Mouse (Mus musculus) stomach, postnatal 0 days (tissue): ENCODE data around the gene Lta. TPM values are rescaled to one million over a fixed set of nuclear protein-coding genes. Genes with fewer than 3 reads are reported as not detected.

Source experiments
- ATAC-seq: fragments of 200-750 bp; cut with Nextera tagmentation; 2 replicates; pipeline ENCODE4 v1.8.0; 2017; ENCODE audit not compliant: low FRiP score, low TSS enrichment
- DNase-seq: peaks from one replicate; pipeline ENCODE4 v3.0.0-alpha.2; 2016; ENCODE audit warnings: low spot score
- H3K27ac ChIP-seq: fragments of 300-500 bp; sonication (generic); replicated peaks from 2 replicates; pipeline ENCODE4 v1.5.1; 2014; ENCODE audit warnings: mild to moderate bottlenecking, control low read depth
- H3K27me3 ChIP-seq: fragments of 300-500 bp; sonication (generic); 2 replicates; pipeline ENCODE4 v1.6.1; 2014; ENCODE audit warnings: low read length; ENCODE audit not compliant: control insufficient read depth, insufficient read depth
- H3K36me3 ChIP-seq: fragments of 300-500 bp; sonication (generic); 2 replicates; pipeline ENCODE4 v1.6.1; 2014; ENCODE audit warnings: low read length, mixed read lengths; ENCODE audit not compliant: control insufficient read depth, insufficient read depth
- H3K4me1 ChIP-seq: fragments of 300-500 bp; sonication (generic); replicated peaks from 2 replicates; pipeline ENCODE4 v1.6.1; 2014; ENCODE audit warnings: antibody characterized with exemption; ENCODE audit not compliant: control insufficient read depth, insufficient read depth
- H3K4me2 ChIP-seq: fragments of 300-500 bp; sonication (generic); replicated peaks from 2 replicates; pipeline ENCODE4 v1.6.1; 2014; ENCODE audit warnings: low read depth, mild to moderate bottlenecking, control low read depth, moderate library complexity
- H3K4me3 ChIP-seq: fragments of 300-500 bp; sonication (generic); 2 replicates; pipeline ENCODE4 v1.5.1; 2014; ENCODE audit warnings: low read depth, low read length, control low read depth
- H3K9ac ChIP-seq: fragments of 300-500 bp; sonication (generic); 2 replicates; pipeline ENCODE4 v1.6.1; 2014; ENCODE audit warnings: mild to moderate bottlenecking, low read length, control low read depth, mixed read lengths
- H3K9me3 ChIP-seq: fragments of 300-500 bp; sonication (generic); 2 replicates; pipeline ENCODE4 v1.6.1; 2016; ENCODE audit warnings: low read length; ENCODE audit not compliant: control insufficient read depth
- CTCF ChIP-seq: IDR thresholded peaks from 2 replicates; pipeline ENCODE4 v1.5.1; 2016; ENCODE audit warnings: antibody characterized with exemption, low read depth, mild to moderate bottlenecking, moderate library complexity
- EP300 ChIP-seq: optimal IDR thresholded peaks from 2 replicates; pipeline ENCODE3; 2016; ENCODE audit warnings: antibody characterized with exemption
- WGBS: fragments of 180-500 bp; shearing (Covaris S2); extraction: QIAGEN DNeasy Blood & Tissue Kit; methylation state at CpG from one replicate; pipeline ENCODE4 v1.1.7; 2014; 5-methylcytosine and 5-hydroxymethylcytosine counted together
- polyA plus RNA-seq: library from polyadenylated mRNA; unstranded; fragments of >200 nt; fragmentation: Nextera tagmentation; extraction: Ambion mirVana; gene quantifications from 2 replicates; pipeline ENCODE4 v1.2.1, GENCODE M21; 2015

The Lta gene
- polyA plus RNA-seq, 1 experiment from 2014 or later: 0.11 TPM

GRCm38 (mm10) chr17:35232043-35232442 lies 26.9 kb upstream of the Lta start:
- ATAC-seq (no peak), DNase-seq (peak; percentile 84)
- Histone ChIP-seq H3K27me3 (no peaks in the 10 kb centered on the region), H3K9me3 (no peaks in the 10 kb centered on the region), H3K4me2 (no peak overlapping the region), H3K4me3 (no peak overlapping the region), H3K36me3 (peaks cover 4% of the 10 kb centered on the region), H3K9ac (no peak overlapping the region), H3K4me1 (peaks cover 2% of the 10 kb centered on the region), H3K27ac (no peak overlapping the region)
- TF ChIP-seq CTCF: peak; percentile 97
- TF ChIP-seq EP300: no peak
- 15% methylated on average over 12 of the region's 12 CpGs for WGBS

GRCm38 (mm10) chr17:35231022-35231421 lies 25.9 kb upstream of the Lta start:
- WGBS: 91% methylated on average over 10 of the region's 10 CpGs
- no peaks in the 10 kb centered on the region for H3K9me3 ChIP-seq
- no peak for TF ChIP-seq EP300
- no peak for TF ChIP-seq CTCF
- H3K27me3 ChIP-seq: no peaks in the 10 kb centered on the region
- ATAC-seq (no peak), DNase-seq (no peak)
- no peak overlapping the region for H3K4me3 ChIP-seq
- H3K4me1 ChIP-seq: peaks cover 2% of the 10 kb centered on the region
- H3K27ac ChIP-seq: no peak overlapping the region
- peaks cover 4% of the 10 kb centered on the region for H3K36me3 ChIP-seq
- H3K4me2 ChIP-seq: no peak overlapping the region
- no peak overlapping the region for H3K9ac ChIP-seq

GRCm38 (mm10) chr17:35226561-35227046 lies 21.5 kb upstream of the Lta start:
- Histone ChIP-seq H3K4me2 (no peak overlapping the region), H3K9me3 (no peaks in the 10 kb centered on the region), H3K4me1 (no peaks in the 10 kb centered on the region), H3K4me3 (no peak overlapping the region), H3K27me3 (no peaks in the 10 kb centered on the region), H3K36me3 (peaks cover 4% of the 10 kb centered on the region), H3K9ac (no peak overlapping the region), H3K27ac (no peak overlapping the region)
- ATAC-seq (no peak), DNase-seq (no peak)
- WGBS: 84% methylated on average over 14 of the region's 14 CpGs
- no peak for TF ChIP-seq EP300
- TF ChIP-seq CTCF: no peak

- H3K4me1 ChIP-seq: no peaks in the 10 kb centered on the region
- ATAC-seq: no peak
- H3K27ac ChIP-seq: no peak overlapping the region
- H3K9ac ChIP-seq: no peak overlapping the region
- no peaks in the 10 kb centered on the region for H3K27me3 ChIP-seq
- H3K4me3 ChIP-seq: no peak overlapping the region
- H3K4me2 ChIP-seq: no peak overlapping the region
- DNase-seq: no peak
- H3K9me3 ChIP-seq: no peaks in the 10 kb centered on the region
- WGBS: 91% methylated on average over 5 of the region's 5 CpGs
- peaks cover 4% of the 10 kb centered on the region; the same call in 1 of the 2 replicates for H3K36me3 ChIP-seq
- TF ChIP-seq EP300 (no peak), CTCF (no peak)
Observed at GRCm38 (mm10) chr17:35225456-35225855, 20.3 kb upstream of the Lta start.

DNA sequence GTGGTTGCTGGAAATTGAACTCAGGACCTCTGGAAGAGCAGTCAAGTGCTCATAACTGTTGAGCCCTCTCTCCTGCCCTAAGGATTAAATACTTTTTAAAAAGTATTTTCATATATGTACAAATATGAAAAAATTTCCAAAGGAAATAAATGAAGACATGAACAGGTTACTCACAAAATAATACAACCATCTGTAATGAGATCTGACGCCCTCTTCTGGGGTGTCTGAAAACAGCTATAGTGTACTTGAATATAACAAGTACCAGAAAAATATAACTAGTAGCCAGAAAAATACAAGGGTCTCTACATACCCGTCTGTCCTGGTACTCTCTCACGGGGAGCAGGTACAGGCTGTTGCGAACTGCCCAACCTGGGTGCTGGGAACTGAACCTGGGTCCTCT lies 19.5 kb upstream of the Lta start:
- DNase-seq (no peak), ATAC-seq (no peak)
- TF ChIP-seq CTCF: no peak
- Histone ChIP-seq H3K36me3 (peaks cover 4% of the 10 kb centered on the region; the same call in 1 of the 2 replicates), H3K4me1 (no peaks in the 10 kb centered on the region), H3K9ac (no peak overlapping the region), H3K9me3 (no peaks in the 10 kb centered on the region), H3K27me3 (no peaks in the 10 kb centered on the region), H3K4me2 (no peak overlapping the region), H3K4me3 (no peak overlapping the region), H3K27ac (no peak overlapping the region)
- WGBS: 92% methylated on average over 4 of the region's 4 CpGs

GRCm38 (mm10) chr17:35222299-35222698 lies 17.1 kb upstream of the Lta start:
- H3K9me3 ChIP-seq: no peaks in the 10 kb centered on the region
- WGBS: 58% methylated on average over 6 of the region's 6 CpGs
- no peaks in the 10 kb centered on the region for H3K27me3 ChIP-seq
- ATAC-seq (no peak), DNase-seq (no peak)
- H3K4me2 ChIP-seq: no peak overlapping the region
- no peak overlapping the region for H3K9ac ChIP-seq
- no peaks in the 10 kb centered on the region; the same call in 1 of the 2 replicates for H3K36me3 ChIP-seq
- no peak overlapping the region for H3K4me3 ChIP-seq
- H3K4me1 ChIP-seq: no peaks in the 10 kb centered on the region
- peak overlapping the region; percentile 40; the same call in 1 of the 2 replicates for H3K27ac ChIP-seq
- TF ChIP-seq EP300: no peak
- no peak for TF ChIP-seq CTCF
